Mouse (Mus musculus) forebrain, embryonic 16.5 days (tissue): ENCODE results near the gene Anxa8. TPM values are rescaled to one million over a fixed set of nuclear protein-coding genes. Genes with fewer than 3 reads are reported as not detected.
A peak's percentile ranks its signal among the peaks of the same experiment; 100 is the strongest.

Experiments
- ATAC-seq: fragments of 200-750 bp; cut with Nextera tagmentation; 2 replicates; pipeline ENCODE4 v1.8.0; 2017; ENCODE audit warnings: mild to moderate bottlenecking, moderate library complexity
- H3K27ac ChIP-seq: fragments of 300-500 bp; sonication (generic); 2 replicates; pipeline ENCODE4 v1.5.1; 2014; ENCODE audit warnings: low read length, control low read depth
- H3K27me3 ChIP-seq: fragments of 300-500 bp; sonication (generic); replicated peaks from 2 replicates; pipeline ENCODE4 v1.6.1; 2014; ENCODE audit warnings: low read length; ENCODE audit not compliant: control insufficient read depth, insufficient read depth
- H3K36me3 ChIP-seq: fragments of 300-500 bp; sonication (generic); 2 replicates; pipeline ENCODE4 v1.6.1; 2014; ENCODE audit not compliant: control insufficient read depth, insufficient read depth
- H3K4me1 ChIP-seq: fragments of 300-500 bp; sonication (generic); replicated peaks from 2 replicates; pipeline ENCODE4 v1.6.1; 2014; ENCODE audit warnings: low read length; ENCODE audit not compliant: control insufficient read depth, insufficient read depth
- H3K4me2 ChIP-seq: fragments of 300-500 bp; sonication (generic); 2 replicates; pipeline ENCODE4 v1.6.1; 2014; ENCODE audit warnings: mild to moderate bottlenecking, low read length, control low read depth
- H3K4me3 ChIP-seq: fragments of 300-500 bp; sonication (generic); replicated peaks from 2 replicates; pipeline ENCODE4 v1.5.1; 2014; ENCODE audit warnings: mild to moderate bottlenecking, low read length, control low read depth
- H3K9ac ChIP-seq: fragments of 300-500 bp; sonication (generic); replicated peaks from 2 replicates; pipeline ENCODE4 v1.6.1; 2014; ENCODE audit warnings: low read depth, low read length, control low read depth
- H3K9me3 ChIP-seq: fragments of 300-500 bp; sonication (generic); 2 replicates; pipeline ENCODE4 v1.6.1; 2016; ENCODE audit warnings: low read length; ENCODE audit not compliant: control insufficient read depth
- WGBS: fragments of 180-500 bp; shearing (Covaris S2); extraction: QIAGEN DNeasy Blood & Tissue Kit; methylation state at CpG from one replicate; pipeline ENCODE4 v1.1.7; 2014; 5-methylcytosine and 5-hydroxymethylcytosine counted together
- polyA plus RNA-seq: library from polyadenylated mRNA; unstranded; fragments of >200 nt; fragmentation: Nextera tagmentation; extraction: Ambion mirVana; gene quantifications from 2 replicates; pipeline ENCODE4 v1.2.1, GENCODE M21; 2015

Anxa8 gene
- polyA plus RNA-seq, result 0.37 TPM in 1 of 2 replicates, not detected in the other

DNA sequence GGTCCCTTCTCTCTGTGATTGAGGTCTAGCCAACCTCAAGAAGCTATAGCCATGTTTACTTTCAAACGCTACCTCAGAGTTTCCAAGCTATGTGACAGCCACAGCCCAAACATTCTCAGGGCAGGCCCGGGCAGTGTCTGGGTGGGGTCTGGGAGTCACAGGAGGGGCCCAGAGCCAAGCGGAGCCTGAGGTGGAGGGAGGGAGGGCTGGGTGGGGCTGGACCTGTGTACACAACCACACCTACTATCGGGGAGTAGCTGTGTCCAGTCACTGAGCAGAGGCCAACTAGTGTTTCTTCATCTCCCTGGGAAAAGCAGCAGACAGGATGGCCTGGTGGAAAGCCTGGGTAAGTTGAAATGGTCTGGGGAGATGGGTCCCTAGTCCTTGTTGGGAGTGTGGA, at the start of gene Anxa8:
Gene Anxa8, plus strand, starts transcription at position 251 of the 400 bp plus-strand sequence.
- Histone ChIP-seq H3K36me3 (no peaks in the 10 kb centered on the region), H3K27me3 (no peaks in the 10 kb centered on the region), H3K4me1 (no peaks in the 10 kb centered on the region), H3K4me2 (no peak within 1 kb of the TSS), H3K9ac (no peak within 1 kb of the TSS), H3K27ac (no peak within 1 kb of the TSS), H3K9me3 (no peaks in the 10 kb centered on the region), H3K4me3 (no peak within 1 kb of the TSS)
- 74% methylated on average over 4 of the region's 4 CpGs for WGBS
- no peak for ATAC-seq

DNA sequence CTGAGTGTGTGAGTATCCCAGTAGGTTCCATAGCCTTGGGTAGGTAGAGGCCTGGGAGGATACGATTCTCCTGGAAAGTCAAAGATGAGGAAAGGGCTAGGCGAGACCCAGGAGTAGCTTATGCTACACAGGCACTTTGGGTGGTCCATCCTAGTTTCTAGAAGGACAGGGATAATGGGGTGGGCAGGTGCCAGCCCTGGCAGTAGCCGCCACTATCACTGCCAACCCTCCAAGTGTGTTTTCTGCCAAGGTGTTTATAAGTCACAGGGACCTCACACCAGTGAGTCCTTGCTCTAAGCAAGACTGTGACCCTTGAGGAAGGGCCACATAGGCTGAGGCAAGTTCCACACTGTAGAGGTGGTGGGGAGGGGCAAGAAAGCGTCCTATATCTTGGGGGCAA, 44.5 kb upstream of the Anxa8 start:
- no peaks in the 10 kb centered on the region for H3K36me3 ChIP-seq
- no peak for ATAC-seq
- H3K9me3 ChIP-seq, result no peaks in the 10 kb centered on the region
- no peak overlapping the region for H3K9ac ChIP-seq
- H3K4me1 ChIP-seq, result no peaks in the 10 kb centered on the region
- H3K4me2 ChIP-seq, result no peak overlapping the region
- H3K4me3 ChIP-seq, result no peak overlapping the region
- no peak overlapping the region for H3K27ac ChIP-seq
- 80% methylated on average over 4 of the region's 4 CpGs for WGBS
- no peaks in the 10 kb centered on the region for H3K27me3 ChIP-seq

GRCm38 (mm10) chr14:34043341-34043740, 42.4 kb upstream of the Anxa8 start:
- WGBS, result 76% methylated on average over 3 of the region's 3 CpGs

DNA sequence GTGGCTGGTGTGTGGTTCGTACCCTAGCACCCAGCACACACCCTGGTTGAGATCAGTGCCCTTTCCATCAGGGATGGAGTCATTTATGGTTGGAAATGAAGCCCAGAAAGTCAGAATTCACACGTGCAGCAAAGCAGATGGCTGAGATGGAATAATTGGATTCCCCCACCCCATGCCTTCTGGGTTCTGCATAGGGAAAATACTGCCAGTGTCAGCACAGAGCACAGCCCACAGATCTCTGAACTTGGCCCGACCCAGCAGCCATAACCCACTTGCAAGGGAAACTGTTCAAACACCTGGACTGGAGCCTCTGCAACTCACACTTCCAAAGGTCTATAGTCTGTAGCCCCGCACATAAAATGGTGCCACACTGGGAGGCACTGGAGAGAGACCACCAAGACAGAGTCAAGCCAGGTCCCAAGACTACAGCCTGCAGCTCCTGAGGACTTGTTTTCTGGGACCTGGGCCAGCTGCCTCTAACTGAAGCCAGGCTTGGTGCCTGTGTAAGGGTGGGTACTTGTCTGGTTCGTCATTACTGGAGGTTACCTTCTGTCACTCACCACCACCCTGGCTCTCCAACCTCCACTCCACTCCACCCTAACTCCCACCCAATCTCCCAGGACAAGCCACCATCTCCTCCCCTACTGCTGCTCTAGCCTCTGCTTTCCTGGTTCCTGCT, 35.5 kb upstream of the Anxa8 start:
- Histone ChIP-seq H3K36me3 (no peaks in the 10 kb centered on the region), H3K4me3 (no peak overlapping the region), H3K27ac (peak overlapping the region; percentile 57), H3K4me1 (peaks cover 8% of the 10 kb centered on the region), H3K9ac (no peak overlapping the region), H3K27me3 (no peaks in the 10 kb centered on the region), H3K4me2 (no peak overlapping the region), H3K9me3 (no peaks in the 10 kb centered on the region)
- WGBS, result 56% methylated on average over 5 of the region's 5 CpGs
- peak; percentile 88 for ATAC-seq

More at GRCm38 (mm10) chr14:34043341-34043740, 42.4 kb upstream of the Anxa8 start:
- Histone ChIP-seq H3K9me3 (no peaks in the 10 kb centered on the region), H3K27me3 (no peaks in the 10 kb centered on the region), H3K4me1 (no peaks in the 10 kb centered on the region), H3K36me3 (no peaks in the 10 kb centered on the region), H3K27ac (no peak overlapping the region), H3K9ac (no peak overlapping the region), H3K4me3 (no peak overlapping the region), H3K4me2 (no peak overlapping the region)
- no peak for ATAC-seq

DNA sequence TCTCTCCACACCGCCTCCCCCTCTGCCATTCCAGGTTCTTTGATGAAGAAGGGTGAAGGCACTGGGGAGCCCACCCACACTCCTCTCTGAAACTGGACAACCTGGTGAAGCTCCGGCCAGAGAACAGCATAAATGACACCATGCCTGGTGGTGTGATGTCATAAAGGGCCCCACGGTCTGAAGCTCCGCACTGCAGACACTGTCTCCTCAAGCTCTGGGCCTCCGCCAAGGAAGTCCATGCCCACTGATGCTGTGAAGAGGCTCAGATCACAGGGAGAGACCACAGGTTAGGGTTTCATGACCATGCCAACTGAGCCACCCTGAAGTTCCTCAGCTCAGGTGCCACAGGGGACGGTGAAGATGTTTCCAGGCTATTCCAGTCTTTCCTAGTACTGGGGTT, 33.3 kb upstream of the Anxa8 start, which contains the start of gene Antxrl:
Gene Antxrl, plus strand, starts transcription at position 192 of the 400 bp plus-strand sequence.
- Histone ChIP-seq H3K27me3 (no peaks in the 10 kb centered on the region), H3K4me3 (no peak within 1 kb of the TSS), H3K4me1 (peaks cover 8% of the 10 kb centered on the region), H3K9ac (no peak within 1 kb of the TSS), H3K4me2 (no peak within 1 kb of the TSS), H3K36me3 (no peaks in the 10 kb centered on the region), H3K9me3 (no peaks in the 10 kb centered on the region), H3K27ac (no peak within 1 kb of the TSS)
- no peak for ATAC-seq
- WGBS, result 92% methylated on average over 6 of the region's 6 CpGs

GRCm38 (mm10) chr14:34071665-34072064, 14.1 kb upstream of the Anxa8 start:
- WGBS, result 70% methylated on average over 6 of the region's 6 CpGs

DNA sequence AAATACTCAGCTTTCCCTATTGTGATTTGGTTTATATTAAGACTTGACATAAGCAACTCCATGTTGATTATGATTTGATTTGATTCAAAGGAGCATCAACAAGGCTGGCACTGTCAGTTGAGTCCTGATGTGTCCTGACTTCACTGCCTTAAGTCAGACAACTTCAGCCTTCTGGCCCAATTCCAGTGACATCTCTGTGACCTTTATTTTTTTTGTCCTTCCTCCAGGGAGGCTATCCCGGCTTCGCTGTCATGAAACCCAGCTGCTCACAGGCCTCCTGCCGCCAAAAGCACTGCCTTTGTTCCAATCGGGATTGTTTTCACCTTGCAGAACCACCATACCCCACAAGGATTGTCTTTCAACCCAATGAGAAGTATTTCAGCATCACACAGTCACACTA, 10.4 kb upstream of the Anxa8 start:
- no peak overlapping the region for H3K27ac ChIP-seq
- H3K36me3 ChIP-seq, result no peaks in the 10 kb centered on the region
- ATAC-seq, result no peak
- no peaks in the 10 kb centered on the region for H3K4me1 ChIP-seq
- H3K4me3 ChIP-seq, result no peak overlapping the region
- no peak overlapping the region for H3K4me2 ChIP-seq
- no peaks in the 10 kb centered on the region for H3K27me3 ChIP-seq
- no peak overlapping the region for H3K9ac ChIP-seq
- no peaks in the 10 kb centered on the region for H3K9me3 ChIP-seq
- whole genome bisulfite sequencing, result 38% methylated on average over 4 of the region's 4 CpGs

More at GRCm38 (mm10) chr14:34071665-34072064, 14.1 kb upstream of the Anxa8 start:
- Histone ChIP-seq H3K4me2 (no peak overlapping the region), H3K9ac (no peak overlapping the region), H3K4me3 (no peak overlapping the region), H3K27ac (no peak overlapping the region), H3K36me3 (no peaks in the 10 kb centered on the region), H3K4me1 (no peaks in the 10 kb centered on the region), H3K27me3 (no peaks in the 10 kb centered on the region), H3K9me3 (no peaks in the 10 kb centered on the region)
- no peak for ATAC-seq

GRCm38 (mm10) chr14:34077222-34077621, 8.6 kb upstream of the Anxa8 start:
- Histone ChIP-seq H3K4me3 (no peak overlapping the region), H3K27ac (no peak overlapping the region), H3K9ac (no peak overlapping the region), H3K27me3 (no peaks in the 10 kb centered on the region), H3K4me2 (no peak overlapping the region), H3K36me3 (no peaks in the 10 kb centered on the region), H3K4me1 (no peaks in the 10 kb centered on the region), H3K9me3 (no peaks in the 10 kb centered on the region)
- no peak for ATAC-seq
- 77% methylated on average over 5 of the region's 5 CpGs for WGBS

GRCm38 (mm10) chr14:34078293-34078692, 7.5 kb upstream of the Anxa8 start:
- WGBS, result 72% methylated on average over 4 of the region's 4 CpGs
- ATAC-seq, result no peak
- H3K27me3 ChIP-seq, result no peaks in the 10 kb centered on the region

More at GRCm38 (mm10) chr14:34078293-34078692, 7.5 kb upstream of the Anxa8 start:
- no peak overlapping the region for H3K4me2 ChIP-seq
- H3K36me3 ChIP-seq, result no peaks in the 10 kb centered on the region
- H3K9me3 ChIP-seq, result no peaks in the 10 kb centered on the region
- no peak overlapping the region for H3K9ac ChIP-seq
- no peak overlapping the region for H3K4me3 ChIP-seq
- no peak overlapping the region for H3K27ac ChIP-seq
- H3K4me1 ChIP-seq, result no peaks in the 10 kb centered on the region
